Mouse (Mus musculus): ENCODE data around the gene Tnpo1.

DNA sequence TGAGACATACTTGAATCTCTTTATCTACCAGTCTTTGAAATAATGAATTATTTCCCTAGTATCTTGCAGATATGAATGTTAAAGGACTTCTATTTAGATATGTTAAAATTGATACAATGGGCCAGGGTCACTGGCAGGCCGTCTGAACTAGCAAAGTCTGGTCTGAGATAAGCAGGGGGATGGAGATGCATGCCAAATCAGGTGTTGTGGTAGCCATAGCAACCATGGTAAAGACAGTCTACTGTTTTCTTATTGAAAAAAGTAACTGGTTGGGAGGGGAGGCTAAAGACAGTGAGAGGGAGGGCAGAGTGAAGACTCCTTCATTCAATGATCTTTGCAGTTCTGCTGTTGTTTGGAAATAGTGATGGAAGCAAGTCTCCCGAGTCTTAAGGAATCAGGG, 32.0 kb upstream of the Tnpo1 start:
- no peak for TF ChIP-seq CTCF (IDR thresholded peaks at IDR 0.05; ENCODE audit: low read depth)
- TF ChIP-seq EP300 (optimal IDR thresholded peaks at IDR 0.05): no peak

All from stomach, postnatal 0 days (tissue).